Mouse (Mus musculus): ENCODE results near the gene Smarcad1. TPM values are rescaled to one million over a fixed set of nuclear protein-coding genes. Genes with fewer than 3 reads are reported as not detected.

Gene Smarcad1
- polyA plus RNA-seq, 1 experiment: 10.4 TPM

- Histone ChIP-seq H3K4me2 (ENCODE audit: low read depth) (no peak overlapping the region), H3ac (ENCODE audit: control insufficient read depth, insufficient read length) (no peak overlapping the region), H3K4me3 (no peak overlapping the region), H3K36me3 (ENCODE audit: control insufficient read depth, insufficient read depth) (peaks cover 52% of the 10 kb centered on the region), H3K27me3 (ENCODE audit: control insufficient read depth, insufficient read depth, insufficient read length) (no peaks in the 10 kb centered on the region), H3K79me2 (ENCODE audit: control insufficient read depth, insufficient read depth) (peaks cover 5% of the 10 kb centered on the region)
- TF ChIP-seq POLR2A (IDR thresholded peaks at IDR 0.05; ENCODE audit: insufficient read length, low read depth) (no peak), MYOD1 (IDR thresholded peaks at IDR 0.05; ENCODE audit: control insufficient read depth in 1 of 3, insufficient read length in 2 of 3, low read depth in 2 of 3) (no peak), CEBPB (IDR thresholded peaks at IDR 0.05; ENCODE audit: insufficient read depth, poor library complexity, severe bottlenecking) (no peak), REST (IDR thresholded peaks at IDR 0.05; ENCODE audit: insufficient read depth, insufficient read length) (no peak), POLR2AphosphoS2 (IDR thresholded peaks at IDR 0.05; ENCODE audit: insufficient read length, low read depth) (no peak), TCF3 (IDR thresholded peaks at IDR 0.05; ENCODE audit: insufficient read length, low read depth) (no peak), MAX (IDR thresholded peaks at IDR 0.05; ENCODE audit: low read depth) (no peak), TCF12 (IDR thresholded peaks at IDR 0.05; ENCODE audit: insufficient read depth, poor library complexity, severe bottlenecking) (no peak), USF1 (IDR thresholded peaks at IDR 0.05; ENCODE audit: low read depth) (no peak), MYOG (IDR thresholded peaks at IDR 0.05; ENCODE audit: control insufficient read depth in 1 of 3, insufficient read depth in 1 of 3, insufficient read length in 2 of 3, low read depth in 2 of 3) (no peak), SRF (IDR thresholded peaks at IDR 0.05; ENCODE audit: control insufficient read depth, insufficient read length, low read depth) (no peak), E2F4 (IDR thresholded peaks at IDR 0.05; ENCODE audit: insufficient read depth) (no peak)
Observed at GRCm38 (mm10) chr6:65061049-65061448, 18.7 kb downstream of the Smarcad1 start.

- peaks cover 44% of the 10 kb centered on the region for H3K36me3 ChIP-seq (ENCODE audit: control insufficient read depth, insufficient read depth)
- H3K4me2 ChIP-seq (ENCODE audit: low read depth): no peak overlapping the region
- no peak overlapping the region for H3K4me3 ChIP-seq
- no peaks in the 10 kb centered on the region for H3K27me3 ChIP-seq (ENCODE audit: control insufficient read depth, insufficient read depth, insufficient read length)
- no peak overlapping the region for H3ac ChIP-seq (ENCODE audit: control insufficient read depth, insufficient read length)
- TF ChIP-seq TCF3 (IDR thresholded peaks at IDR 0.05; ENCODE audit: insufficient read length, low read depth): no peak
- no peak for TF ChIP-seq REST (IDR thresholded peaks at IDR 0.05; ENCODE audit: insufficient read depth, insufficient read length)
- no peak for TF ChIP-seq MYOG (IDR thresholded peaks at IDR 0.05; ENCODE audit: control insufficient read depth in 1 of 3, insufficient read depth in 1 of 3, insufficient read length in 2 of 3, low read depth in 2 of 3)
- no peak for TF ChIP-seq E2F4 (IDR thresholded peaks at IDR 0.05; ENCODE audit: insufficient read depth)
- no peak for TF ChIP-seq TCF12 (IDR thresholded peaks at IDR 0.05; ENCODE audit: insufficient read depth, poor library complexity, severe bottlenecking)
- no peak for TF ChIP-seq MAX (IDR thresholded peaks at IDR 0.05; ENCODE audit: low read depth)
- TF ChIP-seq POLR2AphosphoS2 (IDR thresholded peaks at IDR 0.05; ENCODE audit: insufficient read length, low read depth): no peak
- TF ChIP-seq SRF (IDR thresholded peaks at IDR 0.05; ENCODE audit: control insufficient read depth, insufficient read length, low read depth): no peak
- TF ChIP-seq POLR2A (IDR thresholded peaks at IDR 0.05; ENCODE audit: insufficient read length, low read depth): no peak
- no peak for TF ChIP-seq MYOD1 (IDR thresholded peaks at IDR 0.05; ENCODE audit: control insufficient read depth in 1 of 3, insufficient read length in 2 of 3, low read depth in 2 of 3)
- TF ChIP-seq USF1 (IDR thresholded peaks at IDR 0.05; ENCODE audit: low read depth): no peak
- H3K79me2 ChIP-seq (ENCODE audit: control insufficient read depth, insufficient read depth): no peaks in the 10 kb centered on the region
Observed at GRCm38 (mm10) chr6:65075201-65075600, 32.8 kb downstream of the Smarcad1 start.

- Histone ChIP-seq H3K4me2 (ENCODE audit: low read depth) (no peak overlapping the region), H3ac (ENCODE audit: control insufficient read depth, insufficient read length) (no peak overlapping the region), H3K79me2 (ENCODE audit: control insufficient read depth, insufficient read depth) (no peaks in the 10 kb centered on the region), H3K36me3 (ENCODE audit: control insufficient read depth, insufficient read depth) (peaks cover 26% of the 10 kb centered on the region), H3K27me3 (ENCODE audit: control insufficient read depth, insufficient read depth, insufficient read length) (no peaks in the 10 kb centered on the region), H3K4me3 (no peak overlapping the region)
- TF ChIP-seq TCF3 (IDR thresholded peaks at IDR 0.05; ENCODE audit: insufficient read length, low read depth) (no peak), TCF12 (IDR thresholded peaks at IDR 0.05; ENCODE audit: insufficient read depth, poor library complexity, severe bottlenecking) (no peak), MYOG (IDR thresholded peaks at IDR 0.05; ENCODE audit: control insufficient read depth in 1 of 3, insufficient read depth in 1 of 3, insufficient read length in 2 of 3, low read depth in 2 of 3) (no peak), USF1 (IDR thresholded peaks at IDR 0.05; ENCODE audit: low read depth) (no peak), E2F4 (IDR thresholded peaks at IDR 0.05; ENCODE audit: insufficient read depth) (no peak), POLR2AphosphoS2 (IDR thresholded peaks at IDR 0.05; ENCODE audit: insufficient read length, low read depth) (no peak), CEBPB (IDR thresholded peaks at IDR 0.05; ENCODE audit: insufficient read depth, poor library complexity, severe bottlenecking) (no peak), MYOD1 (IDR thresholded peaks at IDR 0.05; ENCODE audit: control insufficient read depth in 1 of 3, insufficient read length in 2 of 3, low read depth in 2 of 3) (no peak), POLR2A (IDR thresholded peaks at IDR 0.05; ENCODE audit: insufficient read length, low read depth) (no peak)
Observed at GRCm38 (mm10) chr6:65079139-65079538, 36.8 kb downstream of the Smarcad1 start.

- no peak for TF ChIP-seq TCF12 (IDR thresholded peaks at IDR 0.05; ENCODE audit: insufficient read depth, poor library complexity, severe bottlenecking)
- TF ChIP-seq TCF3 (IDR thresholded peaks at IDR 0.05; ENCODE audit: insufficient read length, low read depth): no peak
- H3K79me2 ChIP-seq (ENCODE audit: control insufficient read depth, insufficient read depth): no peaks in the 10 kb centered on the region
- H3ac ChIP-seq (ENCODE audit: control insufficient read depth, insufficient read length): no peak overlapping the region
- H3K36me3 ChIP-seq (ENCODE audit: control insufficient read depth, insufficient read depth): peaks cover 60% of the 10 kb centered on the region
- no peak overlapping the region for H3K4me3 ChIP-seq
- no peak overlapping the region for H3K4me2 ChIP-seq (ENCODE audit: low read depth)
- H3K27me3 ChIP-seq (ENCODE audit: control insufficient read depth, insufficient read depth, insufficient read length): no peaks in the 10 kb centered on the region
Observed at GRCm38 (mm10) chr6:65114902-65115301, 72.5 kb downstream of the Smarcad1 start.

- H3K79me2 ChIP-seq (ENCODE audit: control insufficient read depth, insufficient read depth): no peaks in the 10 kb centered on the region
- no peaks in the 10 kb centered on the region for H3K27me3 ChIP-seq (ENCODE audit: control insufficient read depth, insufficient read depth, insufficient read length)
- no peak overlapping the region for H3K4me2 ChIP-seq (ENCODE audit: low read depth)
- H3K4me3 ChIP-seq: no peak overlapping the region
- peaks cover 41% of the 10 kb centered on the region for H3K36me3 ChIP-seq (ENCODE audit: control insufficient read depth, insufficient read depth)
- no peak for TF ChIP-seq CEBPB (IDR thresholded peaks at IDR 0.05; ENCODE audit: insufficient read depth, poor library complexity, severe bottlenecking)
- TF ChIP-seq E2F4 (IDR thresholded peaks at IDR 0.05; ENCODE audit: insufficient read depth): no peak
- no peak for TF ChIP-seq MAX (IDR thresholded peaks at IDR 0.05; ENCODE audit: low read depth)
- no peak for TF ChIP-seq USF1 (IDR thresholded peaks at IDR 0.05; ENCODE audit: low read depth)
- TF ChIP-seq MYOD1 (IDR thresholded peaks at IDR 0.05; ENCODE audit: control insufficient read depth in 1 of 3, insufficient read length in 2 of 3, low read depth in 2 of 3): no peak
- no peak for TF ChIP-seq REST (IDR thresholded peaks at IDR 0.05; ENCODE audit: insufficient read depth, insufficient read length)
- no peak overlapping the region for H3ac ChIP-seq (ENCODE audit: control insufficient read depth, insufficient read length)
Observed at GRCm38 (mm10) chr6:65117540-65117939, 75.2 kb downstream of the Smarcad1 start.
